Mouse (Mus musculus) left cerebral cortex, postnatal 10 days (tissue): ENCODE results near the gene Gm15155. TPM values are rescaled to one million over a fixed set of nuclear protein-coding genes. Genes with fewer than 3 reads are reported as not detected.
"Not testable (repeated sequence)": the region's sequence is repeated elsewhere in the genome, so short reads cannot be mapped to it uniquely, and the experiment has no call there.

Experiments used
- DNase-seq, 2 experiments: peaks; one replicate each; pipeline ENCODE4 v3.0.0; 2021 to 2022; ENCODE audit warnings: low spot score in 2 of 2, mixed read lengths in 1 of 2; ENCODE audit errors: extremely low spot score in 1 of 2
- intact Hi-C: fragments of 180-260 bp; cut with DNase I; formaldehyde crosslinking; loops from one replicate; pipeline ENCODE4 v1.15.1; 2025
- total RNA-seq, 2 experiments: library from RNA; stranded (reverse); gene quantifications; 2 replicates each; pipeline ENCODE4 v1.2.3; 2021

Gene Gm15155
- total RNA-seq, 2 experiments from 2014 or later: 0.71 to 0.77 TPM

GRCm38 (mm10) chrX:155900040-155900439, 275.5 kb downstream of the Gm15155 start:
- DNase-seq: no peak
- intact Hi-C loops: no loop called here

DNA sequence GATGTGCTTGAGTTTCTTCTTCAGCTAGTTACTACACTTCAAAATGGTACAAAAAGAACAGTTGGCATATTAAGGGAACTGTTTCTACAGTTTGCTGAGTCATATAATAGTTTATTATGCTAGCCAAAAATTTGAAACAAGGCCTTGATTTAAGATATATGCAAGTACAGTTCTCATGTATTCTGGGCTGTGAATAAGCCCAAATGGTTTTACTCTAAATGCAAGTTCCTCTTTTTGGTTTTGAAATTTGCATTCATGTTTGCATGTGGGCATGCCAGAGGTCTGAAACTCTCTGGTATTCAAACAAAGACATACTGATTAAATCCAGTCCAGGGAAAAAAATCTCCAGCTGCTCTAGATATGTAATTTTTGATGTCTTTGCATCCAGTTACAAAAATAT, 277.2 kb downstream of the Gm15155 start:
- DNase-seq: no peak
- intact Hi-C loops: no loop called here

DNA sequence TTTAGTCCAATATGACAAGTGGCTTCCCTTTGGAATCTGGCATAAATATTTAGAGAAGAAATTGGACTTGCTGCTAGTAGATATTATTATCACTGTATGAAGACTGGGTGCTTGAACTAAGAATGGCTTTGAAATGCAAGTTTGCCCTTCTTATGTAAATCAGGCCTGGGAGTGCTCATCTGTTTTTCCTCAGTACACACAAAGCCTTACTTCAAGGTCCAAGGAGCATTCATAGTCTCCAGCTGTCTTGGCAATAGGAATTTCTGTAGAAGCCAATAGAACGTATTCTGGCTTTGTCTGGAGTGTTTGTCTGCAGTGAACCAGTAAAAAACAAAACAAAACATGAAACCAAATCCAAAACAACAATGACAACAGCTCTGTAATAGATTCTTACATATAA, 278.6 kb downstream of the Gm15155 start:
- intact Hi-C loops: no loop called here
- no peak for DNase-seq

DNA sequence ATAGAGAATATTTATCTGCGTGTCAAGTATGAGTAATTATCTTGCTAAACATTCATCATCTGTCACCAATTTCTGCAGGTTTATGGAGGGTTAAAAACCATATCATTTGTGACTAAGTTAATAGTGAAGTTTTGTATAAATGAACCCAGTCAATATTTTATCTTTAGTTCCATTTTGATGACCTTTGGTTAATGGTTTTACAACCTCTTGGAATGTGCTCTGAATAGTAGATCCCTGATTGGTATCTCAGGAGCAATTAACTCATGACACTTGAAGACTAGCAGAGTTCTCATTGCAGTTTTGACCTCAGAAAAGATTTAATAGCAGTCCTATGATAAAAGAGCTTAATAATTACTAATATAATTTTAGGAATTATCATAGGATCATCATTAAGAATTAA, 385.2 kb downstream of the Gm15155 start:
- intact Hi-C loops: no loop called here
- DNase-seq: no peak

- intact Hi-C loops: no loop called here
- DNase-seq: no peak
These were observed 531.2 kb downstream of the Gm15155 start for GRCm38 (mm10) chrX:156155776-156156175.

GRCm38 (mm10) chrX:156171587-156171986, 547.0 kb downstream of the Gm15155 start:
- intact Hi-C loops: no loop called here
- DNase-seq: no peak

DNA sequence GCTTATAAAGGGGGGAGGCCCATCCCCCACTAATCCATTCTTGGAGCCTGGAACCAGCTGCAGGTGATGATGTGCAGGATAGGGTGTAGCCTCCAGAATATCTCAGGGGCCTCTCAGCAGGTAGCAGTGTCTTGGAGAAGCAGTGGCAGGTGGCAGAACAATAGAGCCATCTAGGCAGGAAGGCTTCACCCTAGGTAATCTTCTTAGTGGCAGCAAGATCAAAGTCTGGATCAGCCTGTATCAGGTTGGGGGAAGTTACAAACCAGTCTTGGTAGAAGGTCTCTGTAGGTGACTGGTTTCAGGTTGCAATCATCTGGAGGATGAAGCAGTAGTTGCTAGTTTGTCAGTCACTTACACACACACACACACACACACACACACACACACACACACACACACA, 679.3 kb downstream of the Gm15155 start:
- DNase-seq, intact Hi-C loops: not testable (repeated sequence)

Other genes with a start within 250 kb of the Gm15155 start
- gene Ptchd1, start 927 bp upstream of the Gm15155 start, total RNA-seq: 10 to 100 TPM; 21.3 to 22.6 TPM